Mouse (Mus musculus) cerebellum, adult 2 months (tissue): ENCODE measurements around the gene Olfr342.

Experiments used
- CTCF ChIP-seq: fragments of 200-500 bp; IDR thresholded peaks from 2 replicates; pipeline ENCODE4 v1.5.1; 2011; ENCODE audit warnings: low read depth, mild to moderate bottlenecking, control low read depth, low read length, moderate library complexity, borderline replicate concordance; ENCODE audit not compliant: insufficient read depth
- POLR2A ChIP-seq: fragments of 200-500 bp; IDR thresholded peaks from 2 replicates; pipeline ENCODE4 v1.6.1; 2011; ENCODE audit warnings: low read length, control low read depth, borderline replicate concordance; ENCODE audit not compliant: insufficient read depth

GRCm38 (mm10) chr2:36567022-36567421, 42.2 kb downstream of the Olfr342 start:
- no peak for TF ChIP-seq POLR2A
- TF ChIP-seq CTCF = no peak
